Mouse (Mus musculus) embryonic facial prominence, embryonic 10.5 days (tissue): Measurements from ENCODE around the gene Thrb. TPM values are rescaled to one million over a fixed set of nuclear protein-coding genes. Genes with fewer than 3 reads are reported as not detected.
A peak's percentile ranks its signal among the peaks of the same experiment; 100 is the strongest.

Source experiments
- DNase-seq: peaks from one replicate; pipeline ENCODE4 v3.0.0-alpha.2; 2017; ENCODE audit warnings: low spot score
- H3K27ac ChIP-seq: fragments of 300-500 bp; sonication (generic); replicated peaks from 2 replicates; pipeline ENCODE4 v1.5.1; 2016; ENCODE audit warnings: mild to moderate bottlenecking
- H3K27me3 ChIP-seq: fragments of 300-500 bp; sonication (generic); replicated peaks from 2 replicates; pipeline ENCODE4 v1.6.1; 2016; ENCODE audit warnings: low read depth, mild to moderate bottlenecking; ENCODE audit not compliant: poor library complexity, severe bottlenecking
- H3K36me3 ChIP-seq: fragments of 300-500 bp; sonication (generic); replicated peaks from 2 replicates; pipeline ENCODE4 v1.6.1; 2016; ENCODE audit warnings: mild to moderate bottlenecking, moderate library complexity
- H3K4me1 ChIP-seq: fragments of 300-500 bp; sonication (generic); 2 replicates; pipeline ENCODE4 v1.6.1; 2016
- H3K4me3 ChIP-seq: fragments of 300-500 bp; sonication (generic); 2 replicates; pipeline ENCODE4 v1.5.1; 2016; ENCODE audit warnings: mild to moderate bottlenecking, moderate library complexity
- H3K9me3 ChIP-seq: fragments of 300-500 bp; sonication (generic); 2 replicates; pipeline ENCODE4 v1.6.1; 2016; ENCODE audit warnings: mild to moderate bottlenecking
- WGBS: fragments of 180-500 bp; shearing (Covaris S2); methylation state at CpG from one replicate; pipeline ENCODE4 v1.1.7; 2016; 5-methylcytosine and 5-hydroxymethylcytosine counted together
- polyA plus RNA-seq: library from polyadenylated mRNA; unstranded; fragments of >200 nt; fragmentation: Nextera tagmentation; extraction: Ambion mirVana; gene quantifications from 2 replicates; pipeline ENCODE4 v1.2.1, GENCODE M21; 2016

The Thrb gene
- polyA plus RNA-seq, 1 experiment from 2014 or later: 1.5 TPM

- H3K4me3 ChIP-seq: no peak overlapping the region
- H3K27ac ChIP-seq: no peak overlapping the region
- H3K27me3 ChIP-seq: no peaks in the 10 kb centered on the region
- H3K36me3 ChIP-seq: no peaks in the 10 kb centered on the region
- 56% methylated on average over 2 of the region's 2 CpGs for WGBS
- DNase-seq: no peak
- no peaks in the 10 kb centered on the region for H3K9me3 ChIP-seq
- H3K4me1 ChIP-seq: no peaks in the 10 kb centered on the region
Observed at GRCm38 (mm10) chr14:17959901-17960300, 299.8 kb downstream of the Thrb start.

- Histone ChIP-seq H3K27me3 (no peaks in the 10 kb centered on the region), H3K4me1 (no peaks in the 10 kb centered on the region), H3K27ac (no peak overlapping the region), H3K36me3 (no peaks in the 10 kb centered on the region), H3K9me3 (no peaks in the 10 kb centered on the region), H3K4me3 (no peak overlapping the region)
- peak; percentile 64 for DNase-seq
- 35% methylated on average over 5 of the region's 5 CpGs for WGBS
Observed at GRCm38 (mm10) chr14:17967117-17967726, 307.2 kb downstream of the Thrb start.

- Histone ChIP-seq H3K9me3 (no peaks in the 10 kb centered on the region), H3K4me3 (no peak overlapping the region), H3K27me3 (no peaks in the 10 kb centered on the region), H3K36me3 (no peaks in the 10 kb centered on the region), H3K4me1 (no peaks in the 10 kb centered on the region), H3K27ac (no peak overlapping the region)
- DNase-seq: no peak
- 86% methylated on average over 4 of the region's 4 CpGs for whole genome bisulfite sequencing
Observed at GRCm38 (mm10) chr14:17972132-17972531, 312.1 kb downstream of the Thrb start.

GRCm38 (mm10) chr14:17972665-17973064 is 312.6 kb downstream of the Thrb start:
- no peaks in the 10 kb centered on the region for H3K36me3 ChIP-seq
- DNase-seq: no peak
- H3K9me3 ChIP-seq: no peaks in the 10 kb centered on the region
- no peak overlapping the region for H3K4me3 ChIP-seq
- H3K27ac ChIP-seq: no peak overlapping the region
- H3K4me1 ChIP-seq: no peaks in the 10 kb centered on the region
- WGBS: 84% methylated on average over 6 of the region's 6 CpGs
- H3K27me3 ChIP-seq: no peaks in the 10 kb centered on the region

GRCm38 (mm10) chr14:17975786-17976185 is 315.7 kb downstream of the Thrb start:
- DNase-seq: no peak
- 79% methylated on average over 1 of the region's 1 CpGs for WGBS
- Histone ChIP-seq H3K4me3 (no peak overlapping the region), H3K9me3 (no peaks in the 10 kb centered on the region), H3K36me3 (no peaks in the 10 kb centered on the region), H3K4me1 (no peaks in the 10 kb centered on the region), H3K27me3 (no peaks in the 10 kb centered on the region), H3K27ac (no peak overlapping the region)

GRCm38 (mm10) chr14:17978259-17978658 is 318.2 kb downstream of the Thrb start:
- no peak for DNase-seq
- no peak overlapping the region for H3K4me3 ChIP-seq
- H3K27ac ChIP-seq: no peak overlapping the region
- no peaks in the 10 kb centered on the region for H3K36me3 ChIP-seq
- no peaks in the 10 kb centered on the region for H3K27me3 ChIP-seq
- no peaks in the 10 kb centered on the region for H3K9me3 ChIP-seq
- H3K4me1 ChIP-seq: no peaks in the 10 kb centered on the region

- DNase-seq: no peak
- WGBS: 74% methylated on average over 3 of the region's 3 CpGs
- no peak overlapping the region for H3K4me3 ChIP-seq
Observed at GRCm38 (mm10) chr14:17981258-17981657, 321.2 kb downstream of the Thrb start.

GRCm38 (mm10) chr14:17982017-17982416 is 322.0 kb downstream of the Thrb start:
- no peaks in the 10 kb centered on the region for H3K9me3 ChIP-seq
- no peak overlapping the region for H3K4me3 ChIP-seq
- H3K4me1 ChIP-seq: no peaks in the 10 kb centered on the region
- no peaks in the 10 kb centered on the region for H3K36me3 ChIP-seq
- no peak overlapping the region for H3K27ac ChIP-seq
- H3K27me3 ChIP-seq: no peaks in the 10 kb centered on the region
- 87% methylated on average over 5 of the region's 5 CpGs for WGBS
- DNase-seq: no peak

More at GRCm38 (mm10) chr14:17981258-17981657, 321.2 kb downstream of the Thrb start:
- no peak overlapping the region for H3K27ac ChIP-seq
- H3K27me3 ChIP-seq: no peaks in the 10 kb centered on the region
- no peaks in the 10 kb centered on the region for H3K36me3 ChIP-seq
- no peaks in the 10 kb centered on the region for H3K9me3 ChIP-seq
- H3K4me1 ChIP-seq: no peaks in the 10 kb centered on the region

- 86% methylated on average over 3 of the region's 3 CpGs for WGBS
- H3K4me1 ChIP-seq: no peaks in the 10 kb centered on the region
Observed at GRCm38 (mm10) chr14:17983390-17983789, 323.3 kb downstream of the Thrb start.

GRCm38 (mm10) chr14:17983839-17984238 is 323.8 kb downstream of the Thrb start:
- WGBS: 83% methylated on average over 6 of the region's 6 CpGs
- Histone ChIP-seq H3K9me3 (no peaks in the 10 kb centered on the region), H3K4me3 (no peak overlapping the region)

More at GRCm38 (mm10) chr14:17983390-17983789, 323.3 kb downstream of the Thrb start:
- Histone ChIP-seq H3K36me3 (no peaks in the 10 kb centered on the region), H3K27me3 (no peaks in the 10 kb centered on the region), H3K4me3 (no peak overlapping the region), H3K9me3 (no peaks in the 10 kb centered on the region), H3K27ac (no peak overlapping the region)
- DNase-seq: no peak

GRCm38 (mm10) chr14:17988580-17988979 is 328.5 kb downstream of the Thrb start:
- no peak for DNase-seq
- no peaks in the 10 kb centered on the region for H3K27me3 ChIP-seq
- H3K27ac ChIP-seq: no peak overlapping the region
- WGBS: 88% methylated on average over 2 of the region's 2 CpGs
- H3K4me3 ChIP-seq: no peak overlapping the region
- no peaks in the 10 kb centered on the region for H3K4me1 ChIP-seq
- H3K9me3 ChIP-seq: no peaks in the 10 kb centered on the region
- H3K36me3 ChIP-seq: no peaks in the 10 kb centered on the region

More at GRCm38 (mm10) chr14:17983839-17984238, 323.8 kb downstream of the Thrb start:
- H3K4me1 ChIP-seq: no peaks in the 10 kb centered on the region
- no peak overlapping the region for H3K27ac ChIP-seq
- H3K36me3 ChIP-seq: no peaks in the 10 kb centered on the region
- no peak for DNase-seq
- no peaks in the 10 kb centered on the region for H3K27me3 ChIP-seq

- 82% methylated on average over 4 of the region's 4 CpGs for WGBS
- Histone ChIP-seq H3K27me3 (no peaks in the 10 kb centered on the region), H3K27ac (no peak overlapping the region), H3K36me3 (no peaks in the 10 kb centered on the region), H3K4me1 (no peaks in the 10 kb centered on the region), H3K4me3 (no peak overlapping the region), H3K9me3 (no peaks in the 10 kb centered on the region)
- no peak for DNase-seq
Observed at GRCm38 (mm10) chr14:17989182-17989581, 329.1 kb downstream of the Thrb start.

- 78% methylated on average over 2 of the region's 2 CpGs for WGBS
- H3K9me3 ChIP-seq: no peaks in the 10 kb centered on the region
- H3K4me1 ChIP-seq: no peaks in the 10 kb centered on the region
- no peak overlapping the region for H3K4me3 ChIP-seq
- DNase-seq: no peak
- no peaks in the 10 kb centered on the region for H3K27me3 ChIP-seq
- no peak overlapping the region for H3K27ac ChIP-seq
- H3K36me3 ChIP-seq: no peaks in the 10 kb centered on the region
Observed at GRCm38 (mm10) chr14:17990186-17990585, 330.1 kb downstream of the Thrb start.
